Mouse (Mus musculus) common myeloid progenitor, adult 5-6 weeks (primary cell): ENCODE data around the gene Cfap70. TPM values are rescaled to one million over a fixed set of nuclear protein-coding genes. Genes with fewer than 3 reads are reported as not detected.

Source experiments
- ATAC-seq: replicated peaks from 2 replicates; pipeline ENCODE4 v1.8.0; 2016; ENCODE audit warnings: low read depth, mild to moderate bottlenecking, moderate TSS enrichment, inconsistent platforms; ENCODE audit not compliant: poor library complexity, severe bottlenecking
- total RNA-seq: library from RNA; stranded (forward); fragments of 200-1000, 187-1606 nt; gene quantifications from 2 replicates; pipeline ENCODE4 v1.2.3, GENCODE M21; 2017

Gene Cfap70
- total RNA-seq, 1 experiment from 2014 or later, result 0.05 TPM

DNA sequence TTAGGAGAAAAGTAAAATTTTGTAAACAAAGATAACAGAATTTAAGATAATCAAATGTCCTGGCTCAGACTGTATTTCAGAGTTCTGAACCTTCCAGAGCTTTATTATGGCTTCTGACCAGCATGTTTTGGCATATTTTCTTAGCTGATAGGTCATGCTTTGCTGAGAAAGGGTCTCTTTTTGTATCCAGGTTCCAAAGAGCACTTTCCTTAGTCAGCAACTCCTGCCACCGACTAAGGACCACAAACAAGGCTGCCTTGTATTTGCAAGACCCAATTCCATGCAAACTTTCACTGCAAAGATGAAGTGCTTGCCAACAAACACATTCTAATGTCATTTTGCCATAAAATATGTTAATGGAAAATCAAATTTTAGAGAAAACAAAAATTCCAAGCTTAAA, 22.2 kb downstream of the Cfap70 start:
- ATAC-seq, result no peak

- no peak for ATAC-seq
Measured at GRCm38 (mm10) chr14:20428593-20428992, 23.4 kb downstream of the Cfap70 start.

DNA sequence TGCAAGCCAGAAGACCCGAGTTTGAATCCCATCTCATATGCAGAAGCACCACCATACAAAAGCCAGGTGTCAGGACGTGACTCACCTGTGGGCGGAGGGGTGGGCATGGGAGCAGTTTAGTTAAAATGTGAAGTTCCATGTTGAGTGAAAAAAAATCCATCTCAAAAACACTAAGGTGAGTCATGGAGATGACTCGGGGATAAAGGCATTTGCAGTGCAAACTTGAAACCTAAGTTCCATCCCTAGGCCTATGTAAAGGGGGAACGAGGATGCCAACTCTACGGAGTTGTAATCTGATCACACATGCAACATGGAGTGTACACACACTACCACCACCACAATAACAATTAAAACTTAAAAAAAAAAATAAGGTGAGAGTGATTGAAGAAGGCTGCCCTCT, 29.0 kb downstream of the Cfap70 start:
- no peak for ATAC-seq

DNA sequence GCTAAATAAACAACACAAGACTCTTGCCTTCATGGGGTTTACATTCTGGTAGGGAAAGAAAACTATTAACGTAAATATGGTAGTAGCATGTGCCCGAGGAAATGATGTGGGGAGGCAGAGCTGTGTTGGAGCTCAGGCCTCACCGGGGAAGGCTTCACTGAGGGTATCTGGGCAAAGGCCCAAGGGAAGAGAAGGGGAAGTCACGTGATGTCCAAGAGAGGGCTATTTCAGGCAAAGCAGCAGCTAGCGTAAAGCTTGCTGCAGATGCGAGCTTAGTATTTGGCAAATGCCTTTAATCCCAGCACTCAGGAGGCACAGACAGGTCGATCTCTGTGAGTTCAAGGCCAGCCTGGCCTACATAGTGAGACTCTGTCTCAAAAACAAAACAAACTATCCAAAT, 29.8 kb downstream of the Cfap70 start:
- peak; percentile 56; the same call in 1 of the 2 replicates for ATAC-seq

GRCm38 (mm10) chr14:20400071-20400470, 52.0 kb downstream of the Cfap70 start:
- peak; percentile 91 for ATAC-seq

DNA sequence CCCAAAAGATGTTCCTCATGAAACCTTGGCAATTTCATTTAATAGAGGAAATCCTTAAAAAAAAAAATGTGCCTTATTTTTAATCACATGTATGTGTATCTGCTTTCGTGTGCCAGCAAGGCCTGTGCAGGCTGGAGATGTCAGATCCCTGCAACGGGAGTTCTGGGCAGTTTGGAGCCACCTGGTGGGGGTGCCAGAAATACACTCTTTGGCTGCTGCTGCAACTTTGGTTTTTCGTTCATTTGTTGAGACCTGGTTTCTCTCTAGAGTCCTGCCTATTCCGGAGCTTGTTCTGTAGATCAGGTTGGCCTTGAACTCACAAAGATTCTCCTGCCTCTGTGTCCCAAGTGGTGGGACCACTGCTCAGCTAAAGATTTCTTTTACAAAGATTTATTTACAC, 53.2 kb downstream of the Cfap70 start:
- peak; percentile 70 for ATAC-seq

DNA sequence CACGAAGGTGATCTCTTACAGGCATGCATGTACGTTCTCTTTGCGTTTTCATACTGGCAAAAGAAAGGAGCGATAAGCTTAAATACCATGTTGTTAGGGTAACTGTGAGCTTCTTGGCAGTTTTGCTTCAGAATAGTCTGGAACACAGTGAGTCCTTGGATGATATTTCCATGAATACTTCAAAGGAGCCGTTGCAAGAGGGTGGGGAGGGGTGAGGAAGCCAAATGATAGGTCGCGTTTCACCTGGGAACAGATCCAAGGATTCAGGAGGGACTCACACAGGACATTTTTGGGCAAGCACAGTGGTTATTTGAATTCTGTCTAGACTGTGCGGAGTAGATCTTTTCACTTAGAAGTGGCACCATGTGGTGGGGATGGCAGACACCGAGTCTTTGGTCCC, 54.8 kb downstream of the Cfap70 start:
- no peak for ATAC-seq

GRCm38 (mm10) chr14:20393205-20393913, 58.7 kb downstream of the Cfap70 start, which contains the start of gene Mrps16:
Gene Mrps16 (minus strand): TSS chr14:20393634.
- peak; percentile 92 for ATAC-seq

DNA sequence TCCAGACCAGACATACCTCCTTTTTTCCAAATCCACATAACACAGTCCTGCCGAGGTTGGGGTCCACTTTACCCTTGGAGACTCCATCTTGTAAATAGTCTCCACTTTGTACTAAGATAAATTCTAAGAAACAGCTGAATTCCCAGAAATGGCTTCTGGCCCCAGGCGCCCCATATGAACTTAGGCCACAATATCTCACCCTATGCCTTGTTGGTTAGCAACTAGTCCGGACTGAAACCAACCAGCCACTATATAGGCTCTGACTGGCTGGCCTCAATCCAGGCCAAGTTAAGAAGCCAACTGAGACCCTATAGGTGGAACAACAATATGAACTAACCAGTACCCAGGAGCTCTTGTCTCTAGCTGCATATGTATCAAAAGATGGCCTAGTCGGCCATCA, 59.7 kb downstream of the Cfap70 start:
- ATAC-seq, result no peak

DNA sequence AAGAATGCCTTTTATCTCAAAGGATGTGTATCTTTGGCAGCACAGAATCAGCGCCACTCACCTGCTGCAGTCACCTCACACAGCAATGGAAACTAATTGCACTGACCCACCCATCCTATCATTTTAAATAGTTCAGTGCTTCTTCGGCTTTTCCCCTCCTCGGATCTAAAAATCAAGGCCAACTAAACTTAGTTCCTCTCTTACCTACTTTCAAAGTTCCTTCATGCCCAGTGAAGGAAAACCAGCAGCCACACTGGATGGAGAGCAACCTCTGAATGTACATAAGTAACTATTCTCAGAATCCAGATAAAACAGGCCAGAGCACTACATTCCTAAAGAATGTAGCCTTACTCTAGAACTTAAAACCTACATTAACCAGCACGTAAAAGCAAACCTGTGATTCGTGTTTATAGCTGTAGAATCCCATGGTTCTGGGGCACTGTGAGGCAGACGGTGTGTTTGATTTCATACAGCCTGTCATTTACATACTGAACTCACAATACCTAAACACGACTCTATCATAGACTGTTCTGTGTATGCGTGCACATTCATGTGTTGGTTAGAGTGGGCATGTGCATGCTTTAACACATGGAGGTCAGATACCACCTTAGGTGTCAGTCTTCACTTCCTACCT, 62.5 kb downstream of the Cfap70 start:
- no peak for ATAC-seq

DNA sequence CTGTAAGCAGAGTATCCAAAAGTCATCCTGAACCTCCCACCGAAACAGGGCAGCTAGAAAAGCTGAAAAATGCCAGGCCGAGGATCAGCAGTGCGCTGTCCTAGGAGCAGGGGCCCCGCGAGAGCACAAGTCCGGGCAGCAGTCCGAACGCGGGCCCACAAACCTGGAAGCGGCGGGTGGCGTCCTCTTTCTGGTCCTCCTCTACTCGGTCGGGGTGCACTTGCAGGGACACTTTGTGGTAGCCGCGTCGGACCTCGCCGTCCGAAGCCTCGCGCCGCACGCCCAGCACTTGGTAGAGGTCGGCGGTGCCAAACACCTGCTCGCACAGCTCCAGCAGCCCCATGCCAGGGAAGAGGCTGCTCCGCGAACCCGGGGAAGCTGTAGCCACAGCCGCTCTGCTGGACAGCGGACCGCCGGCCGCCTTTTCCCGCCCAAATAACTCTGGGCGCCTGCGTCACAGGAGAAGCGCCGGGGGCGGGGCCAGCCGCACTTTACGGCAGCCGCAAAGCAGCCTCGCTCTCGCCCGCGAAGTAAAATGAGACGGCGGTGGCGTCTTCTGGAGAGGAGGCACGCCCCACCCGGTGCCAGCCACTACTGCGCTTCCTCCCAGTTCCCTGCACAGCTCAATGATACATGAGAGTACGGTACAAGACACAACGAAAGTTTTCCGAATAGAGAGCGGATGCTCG, 63.4 kb downstream of the Cfap70 start, which contains the start of gene Dnajc9:
Gene Dnajc9 (minus strand): TSS at position 470 of the 689 bp plus-strand sequence.
- ATAC-seq, result peak; percentile 76

GRCm38 (mm10) chr14:20379753-20380430, 72.1 kb downstream of the Cfap70 start:
- ATAC-seq, result peak; percentile 39; the same call in 1 of the 2 replicates

- no peak for ATAC-seq
Measured at GRCm38 (mm10) chr14:20379087-20379640, 72.9 kb downstream of the Cfap70 start.

- ATAC-seq, result peak; percentile 90
Measured at GRCm38 (mm10) chr14:20378313-20379061, 73.5 kb downstream of the Cfap70 start.

GRCm38 (mm10) chr14:20377112-20377521, 74.9 kb downstream of the Cfap70 start:
- peak; percentile 35 for ATAC-seq

DNA sequence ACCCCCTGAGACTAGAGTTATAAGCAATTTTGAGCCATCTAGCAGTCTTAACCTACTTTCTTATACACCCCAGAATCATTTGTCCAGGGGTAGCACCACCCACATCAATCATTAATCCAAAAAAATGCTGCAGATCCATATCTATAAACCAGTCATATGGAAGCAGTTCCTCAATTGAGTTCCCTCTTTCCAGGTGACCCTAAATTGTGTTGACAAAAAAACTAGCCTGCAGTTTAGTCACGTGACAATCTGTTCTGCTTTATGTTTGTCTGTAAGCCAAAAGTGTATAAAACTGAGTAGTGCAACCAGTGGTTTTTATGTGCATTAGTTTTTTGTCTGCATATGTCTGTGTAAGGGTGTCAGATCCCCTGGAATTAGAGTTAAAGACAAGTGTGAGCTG, 80.2 kb downstream of the Cfap70 start:
- ATAC-seq, result no peak; the same call in 1 of the 2 replicates

DNA sequence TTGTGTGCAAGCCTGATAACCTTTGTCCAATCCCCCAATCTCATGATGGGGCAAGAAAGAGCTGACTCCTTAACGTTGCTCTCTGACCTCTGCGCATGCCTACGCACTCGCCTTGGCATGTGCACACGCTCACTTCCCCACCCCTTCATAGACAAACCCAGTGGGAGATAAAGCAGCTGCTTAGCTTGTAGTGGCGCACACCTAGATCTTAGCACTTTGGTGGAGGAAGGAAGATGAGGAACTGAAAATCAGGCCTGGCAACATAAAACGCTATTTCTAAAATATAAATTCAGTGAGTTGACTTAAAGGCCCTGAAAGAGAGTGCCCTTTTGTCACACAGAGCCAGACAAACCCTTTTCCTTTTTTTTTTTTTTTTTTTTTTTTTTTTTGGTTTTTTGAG, 81.2 kb downstream of the Cfap70 start:
- ATAC-seq, result peak; percentile 78

DNA sequence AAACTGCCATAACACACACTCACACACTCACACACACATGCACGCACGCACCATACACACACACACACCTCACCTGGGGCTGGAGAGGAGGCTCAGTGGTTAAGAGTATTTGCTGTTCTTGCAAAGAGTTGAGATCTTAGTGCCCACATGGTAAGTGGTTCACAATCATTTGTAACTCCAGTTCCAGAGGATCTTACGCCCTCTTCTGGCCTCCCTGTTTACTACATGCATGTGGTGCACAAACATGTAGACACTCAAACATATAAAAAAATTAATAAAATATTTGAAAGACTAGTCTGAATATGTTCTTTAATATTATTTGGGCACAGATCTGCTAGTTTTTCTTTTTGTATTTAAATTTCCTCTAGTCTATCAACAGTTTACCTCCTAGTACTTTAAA, 83.8 kb downstream of the Cfap70 start:
- ATAC-seq, result no peak

DNA sequence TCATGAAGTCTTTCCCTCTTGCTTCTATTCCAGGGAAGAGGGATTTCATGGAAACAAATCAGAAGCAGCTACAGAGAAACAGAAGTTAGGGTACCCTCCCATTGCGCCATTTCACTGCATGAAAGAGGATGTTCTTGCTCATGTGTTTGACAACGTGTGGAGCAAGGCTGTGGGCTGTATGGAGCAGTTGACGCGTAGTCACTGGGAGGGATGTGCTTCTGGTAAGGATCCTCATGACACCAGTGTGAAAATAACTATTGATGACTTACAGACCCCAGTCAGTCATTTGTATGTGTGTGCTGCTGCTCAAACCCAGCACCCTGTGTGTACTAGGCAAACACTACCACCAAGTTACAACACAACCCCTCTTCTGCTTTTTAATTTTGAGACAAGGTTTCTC, 88.8 kb downstream of the Cfap70 start:
- no peak for ATAC-seq
